Mouse (Mus musculus) urinary bladder, postnatal 4 days (tissue): ENCODE data around the gene Pi4k2b.
A peak's percentile ranks its signal among the peaks of the same experiment; 100 is the strongest.
"Not testable (repeated sequence)": the region's sequence is repeated elsewhere in the genome, so short reads cannot be mapped to it uniquely, and the experiment has no call there.

Experiments used
- DNase-seq, 2 experiments: peaks; one replicate each; pipeline ENCODE4 v3.0.0; 2021 to 2022; ENCODE audit warnings: low spot score in 2 of 2

The Pi4k2b gene

DNA sequence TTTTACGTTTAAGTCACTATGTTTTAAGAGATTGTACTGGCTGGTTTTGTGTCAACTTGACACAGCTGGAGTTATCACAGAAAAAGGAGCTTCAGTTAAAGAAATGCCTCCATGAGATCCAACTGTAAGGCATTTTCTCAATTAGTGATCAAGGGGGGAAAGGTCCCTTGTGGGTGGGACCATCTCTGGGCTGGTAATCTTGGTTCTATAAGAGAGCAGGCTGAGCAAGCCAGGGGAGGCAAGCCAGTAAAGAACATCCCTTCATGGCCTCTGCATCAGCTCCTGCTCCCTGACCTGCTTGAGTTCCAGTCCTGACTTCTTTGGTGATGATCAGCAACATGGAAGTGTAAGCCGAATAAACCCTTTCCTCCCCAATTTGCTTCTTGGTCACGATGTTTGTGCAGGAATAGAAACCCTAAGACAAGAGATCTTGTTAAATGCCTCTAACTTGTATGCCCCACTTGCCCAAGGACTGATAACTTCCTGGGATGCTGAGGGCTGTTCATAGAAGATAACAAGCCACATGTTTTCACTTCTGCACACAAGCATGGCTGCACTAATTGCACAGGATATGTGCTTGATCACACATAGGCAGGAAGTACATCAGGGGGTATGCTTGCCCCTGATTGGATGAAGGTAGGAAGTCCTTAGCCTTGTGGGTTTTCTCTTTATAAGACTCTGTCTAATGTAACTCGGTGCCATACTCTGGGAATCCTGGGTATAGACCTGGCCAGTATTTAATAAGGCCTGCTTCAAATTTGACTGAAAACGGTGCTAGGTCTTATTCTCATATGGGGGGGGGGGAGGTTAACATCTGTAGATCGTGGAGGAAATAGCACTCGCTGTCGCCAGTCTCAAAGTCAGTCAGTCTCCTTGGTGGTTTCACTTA lies 35.3 kb downstream of the Pi4k2b start:
- DNase-seq = not testable (repeated sequence)

DNA sequence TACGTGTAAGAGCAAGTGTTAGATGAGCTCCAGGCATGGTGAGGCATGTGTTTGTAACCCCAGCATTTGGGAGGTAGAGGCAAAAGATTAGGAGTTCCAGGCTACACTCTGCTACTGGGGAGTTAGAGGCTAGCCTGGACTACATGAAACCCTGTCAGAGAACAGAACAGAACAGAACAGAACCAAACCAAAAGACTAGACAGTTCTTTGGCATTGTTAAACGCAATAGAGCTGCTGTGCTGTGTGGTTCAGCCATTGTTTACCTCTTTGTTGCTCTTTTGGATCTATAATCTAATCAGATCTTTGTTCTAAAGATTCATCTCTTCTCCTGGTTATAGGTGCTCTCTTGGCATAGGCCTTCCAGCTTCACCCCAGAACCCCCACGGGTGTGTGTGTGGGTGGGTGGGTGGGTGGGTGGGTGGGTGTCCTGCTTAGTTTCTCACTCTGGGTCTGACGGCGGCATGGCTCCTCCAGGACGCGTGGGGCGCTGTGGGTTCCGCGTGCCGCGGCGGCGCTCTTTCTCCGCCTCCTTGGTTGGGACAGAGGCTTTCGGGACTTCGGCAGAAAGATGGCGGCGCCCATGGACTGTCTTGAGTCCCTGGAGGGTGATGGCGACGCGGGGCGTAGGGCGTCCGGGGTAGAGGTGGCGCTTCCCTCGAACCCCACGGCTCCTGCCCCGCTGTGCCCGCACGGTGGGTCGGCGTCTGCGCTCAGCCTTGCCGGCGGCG lies 41.3 kb downstream of the Pi4k2b start:
- peak; percentile 77 to 87 for DNase-seq

- DNase-seq = no peak
These were observed 41.9 kb downstream of the Pi4k2b start for GRCm38 (mm10) chr5:52783251-52783620.

DNA sequence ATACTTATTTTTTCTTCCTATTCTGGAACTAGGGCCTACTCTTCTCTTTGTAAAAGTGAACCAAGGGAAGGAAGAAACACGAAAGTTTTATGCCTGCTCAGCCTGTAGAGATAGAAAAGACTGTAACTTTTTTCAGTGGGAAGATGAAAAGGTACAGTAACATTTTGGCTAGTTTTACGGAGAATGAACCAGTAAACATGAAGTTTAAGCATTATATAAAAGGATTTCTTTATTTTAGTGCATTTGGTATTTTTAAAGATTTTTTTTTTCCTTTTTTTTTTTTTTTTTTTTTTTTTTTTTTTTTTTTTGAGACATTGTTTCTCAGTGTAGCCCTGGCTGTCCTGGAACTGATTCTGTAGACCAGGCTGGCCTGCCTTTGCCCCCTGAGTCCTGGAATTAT lies 42.6 kb downstream of the Pi4k2b start:
- no peak for DNase-seq

DNA sequence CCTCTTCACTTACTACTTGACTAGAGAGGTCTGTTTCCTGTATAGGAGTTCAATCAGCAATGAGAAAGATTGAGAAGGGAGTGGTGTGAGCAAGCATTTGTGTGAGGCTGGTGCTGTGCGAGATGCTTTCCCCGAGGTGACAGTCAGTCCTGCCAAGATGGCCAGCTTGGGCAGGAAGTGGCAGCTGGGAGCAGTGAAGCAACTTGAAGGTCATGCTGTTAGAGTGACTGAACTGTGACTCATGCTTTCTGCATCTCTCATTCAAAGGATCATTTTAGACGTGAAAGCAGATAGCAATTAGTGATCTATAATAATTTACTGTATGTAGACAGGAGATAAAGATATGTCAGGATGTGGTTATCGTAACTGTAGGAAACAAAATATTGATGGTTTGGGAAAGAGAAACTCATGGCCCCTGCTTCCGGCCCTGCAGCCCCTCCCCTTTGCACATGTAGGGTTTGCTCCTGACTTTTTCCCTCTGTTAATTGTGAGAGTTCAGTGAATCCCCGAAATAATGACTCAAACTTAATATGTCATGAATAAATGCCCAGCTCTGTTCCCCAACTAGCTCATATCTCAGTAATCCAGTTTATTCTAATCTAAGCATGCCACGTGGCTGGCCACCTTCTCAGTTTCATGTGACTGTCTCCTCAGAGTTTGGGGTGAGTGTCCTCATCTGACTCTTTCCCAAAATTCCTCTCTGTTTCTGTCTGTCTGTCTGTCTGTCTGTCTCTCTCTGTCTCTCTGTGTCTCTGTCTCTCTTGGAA lies 45.4 kb downstream of the Pi4k2b start:
- no peak for DNase-seq

GRCm38 (mm10) chr5:52793230-52793629 lies 51.9 kb downstream of the Pi4k2b start:
- no peak for DNase-seq

DNA sequence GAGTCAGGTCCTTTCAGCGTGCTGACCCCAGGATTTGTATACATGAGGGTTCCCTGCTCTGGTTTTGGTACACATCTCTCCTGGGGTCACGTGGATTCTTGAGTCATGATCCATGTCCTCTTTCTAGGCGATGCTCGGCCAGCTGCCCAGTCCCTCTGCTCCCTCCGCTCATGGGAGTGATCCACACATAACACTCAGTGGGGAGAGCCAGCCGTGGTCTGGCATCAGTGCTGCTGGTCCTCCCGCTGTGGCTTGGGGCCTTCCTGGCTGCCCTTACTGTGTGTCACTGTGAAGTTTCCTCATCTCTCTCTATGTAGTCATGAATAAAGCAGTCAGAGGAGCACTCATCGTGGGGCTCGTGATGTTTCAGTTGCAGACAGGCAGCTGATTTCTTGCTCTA lies 52.7 kb downstream of the Pi4k2b start:
- DNase-seq = no peak

DNA sequence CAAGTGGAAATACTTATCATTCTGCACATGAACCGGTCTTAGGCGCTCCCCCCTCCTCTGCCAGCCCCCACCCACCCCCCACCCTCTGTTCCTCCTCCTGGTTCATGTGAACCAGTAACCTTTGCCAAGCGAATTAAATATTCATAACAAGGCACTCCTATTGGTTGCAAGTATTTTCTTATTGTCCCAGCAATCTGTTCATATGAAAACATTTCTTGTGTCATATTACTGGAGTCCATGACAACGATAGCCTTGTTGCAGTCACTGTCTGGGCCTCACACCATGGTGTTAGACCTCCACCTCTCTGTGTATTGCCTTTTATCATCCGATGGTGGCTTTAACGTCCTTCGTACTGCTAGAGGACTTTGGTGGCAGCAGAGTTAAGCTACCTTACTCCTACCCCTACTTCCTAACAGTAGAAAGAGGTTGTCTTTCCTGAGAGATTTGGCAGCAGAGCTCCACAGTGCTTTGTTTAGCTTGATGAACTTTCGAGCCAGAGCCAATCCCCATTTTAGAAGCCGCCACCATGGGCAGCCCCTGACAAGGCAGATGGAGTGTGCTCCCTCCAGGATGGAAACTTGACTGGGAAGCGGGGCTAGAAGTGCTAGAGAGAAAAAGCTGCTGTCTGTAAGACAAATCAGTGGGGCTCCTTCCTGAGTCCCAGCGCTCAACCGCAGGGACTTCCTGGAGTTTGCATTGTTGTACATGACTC lies 58.1 kb downstream of the Pi4k2b start:
- DNase-seq = no peak

DNA sequence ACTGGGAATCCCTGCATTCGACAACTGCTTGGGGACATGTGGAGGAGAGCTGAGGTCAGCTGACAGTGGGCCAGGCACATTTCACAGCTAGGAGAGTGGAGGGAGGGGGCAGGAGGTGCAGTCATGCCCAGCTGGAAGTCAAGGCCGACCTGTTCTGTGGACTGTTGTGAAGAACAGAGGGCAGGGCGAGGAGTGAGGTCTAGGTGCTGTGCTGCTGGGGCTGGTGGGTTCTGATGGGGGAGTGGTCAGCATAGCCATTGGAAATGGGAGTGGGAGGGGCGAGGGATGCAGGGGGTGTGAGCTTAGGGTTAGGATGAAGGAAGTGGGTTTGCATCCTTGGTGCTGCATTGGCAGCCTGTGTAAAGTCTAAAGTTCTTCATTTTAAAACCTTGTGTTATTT lies 64.4 kb downstream of the Pi4k2b start:
- DNase-seq = no peak

- no peak for DNase-seq
These were observed 65.0 kb downstream of the Pi4k2b start for GRCm38 (mm10) chr5:52806349-52806748.

GRCm38 (mm10) chr5:52807030-52807429 lies 65.7 kb downstream of the Pi4k2b start:
- DNase-seq = no peak

DNA sequence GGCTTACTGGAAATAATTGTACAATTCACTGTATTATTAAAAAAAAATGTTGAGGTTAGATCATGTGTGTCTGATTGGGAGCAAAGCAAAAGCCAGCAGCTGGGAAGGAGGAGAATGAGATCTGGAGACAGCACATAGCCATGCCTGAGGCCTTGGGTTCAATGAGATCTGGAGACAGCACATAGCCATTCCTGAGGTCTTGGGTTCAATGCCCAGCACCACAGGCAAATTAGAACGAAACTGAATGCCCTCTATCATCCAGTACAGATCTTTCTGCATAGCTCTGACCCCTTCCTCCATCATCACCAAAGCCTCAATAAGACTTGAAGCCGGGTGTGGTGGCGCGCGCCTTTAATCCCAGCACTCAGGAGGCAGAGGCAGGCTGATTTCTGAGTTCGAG lies 69.1 kb downstream of the Pi4k2b start:
- no peak for DNase-seq

DNA sequence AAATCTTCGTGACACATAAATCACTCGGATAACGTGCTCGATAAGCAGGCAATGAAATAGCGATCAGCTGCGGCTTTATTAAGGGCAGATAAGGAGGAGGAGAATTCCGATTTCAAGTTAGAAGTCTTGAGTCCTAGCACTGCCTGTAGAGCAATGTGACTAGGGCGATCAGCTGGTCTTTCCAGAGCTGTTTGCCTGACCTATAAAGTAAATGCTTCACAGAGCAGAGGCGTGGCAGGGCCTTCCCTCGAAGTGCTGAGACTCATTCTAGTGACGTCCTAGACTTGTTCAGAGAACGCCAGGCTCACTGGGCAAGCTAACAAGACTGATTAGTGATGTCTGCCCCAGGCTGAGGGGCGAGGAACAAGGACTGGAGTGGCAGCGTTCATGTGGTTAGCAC lies 69.7 kb downstream of the Pi4k2b start:
- DNase-seq = no peak

DNA sequence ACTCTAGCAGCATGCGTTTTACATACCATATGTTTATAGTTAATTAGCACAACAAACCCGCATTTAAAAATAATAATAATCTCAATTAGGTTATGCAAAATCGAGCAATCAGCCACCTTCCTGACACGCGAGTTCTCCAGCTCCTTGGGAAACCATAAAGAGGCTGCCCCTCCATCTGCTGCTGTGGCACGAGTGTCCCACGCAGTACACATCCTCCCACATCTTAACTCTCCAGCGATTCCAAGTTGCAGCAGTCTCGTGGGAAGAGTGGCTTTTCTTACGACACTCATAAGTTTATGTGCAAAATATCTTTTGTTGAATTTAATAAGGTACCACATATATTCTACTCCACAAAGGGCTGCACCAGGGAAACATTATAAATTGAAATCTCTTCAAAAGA lies 71.1 kb downstream of the Pi4k2b start:
- no peak for DNase-seq

DNA sequence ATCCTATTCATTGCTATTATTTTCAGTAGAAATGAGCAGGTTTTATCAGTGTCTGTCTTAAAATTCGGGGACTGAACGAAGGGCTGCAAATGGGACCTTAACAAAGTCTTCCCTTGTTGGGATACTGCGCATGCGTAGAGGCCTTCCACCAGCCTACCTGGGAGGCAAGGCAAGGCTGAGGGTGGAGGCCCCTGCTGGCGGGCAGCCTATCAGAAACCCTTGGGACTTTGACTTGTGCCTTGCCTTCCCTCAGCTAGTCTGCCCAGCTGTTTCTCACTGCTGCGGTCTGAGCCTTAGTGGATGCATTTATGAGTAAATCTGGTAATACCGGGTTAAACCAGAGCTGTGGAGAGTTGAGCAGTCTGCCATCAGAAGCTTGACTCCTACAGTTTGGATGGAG lies 71.9 kb downstream of the Pi4k2b start:
- DNase-seq = no peak

DNA sequence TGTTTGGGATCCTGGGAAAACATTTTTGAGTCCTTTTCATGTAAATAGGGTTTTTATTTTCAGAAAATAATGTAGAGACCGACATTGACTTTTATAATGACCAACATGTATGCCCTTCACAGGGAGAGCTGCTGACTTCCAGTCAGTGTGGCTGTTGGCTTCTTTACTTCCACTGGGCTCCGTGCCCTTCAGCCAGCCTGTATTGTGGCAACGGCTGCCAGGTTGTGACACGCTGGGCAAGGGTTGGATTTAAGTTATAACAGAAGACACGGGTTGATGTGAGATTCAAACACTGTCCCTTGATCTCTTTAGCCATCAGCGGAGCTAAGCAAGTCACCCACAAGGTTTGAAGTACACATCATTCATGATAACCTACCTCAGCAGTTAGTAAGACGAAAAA lies 77.3 kb downstream of the Pi4k2b start:
- no peak for DNase-seq
